Comparison of ENCODE assay signal across 13 mouse cellular contexts in the genomic region with DNA sequence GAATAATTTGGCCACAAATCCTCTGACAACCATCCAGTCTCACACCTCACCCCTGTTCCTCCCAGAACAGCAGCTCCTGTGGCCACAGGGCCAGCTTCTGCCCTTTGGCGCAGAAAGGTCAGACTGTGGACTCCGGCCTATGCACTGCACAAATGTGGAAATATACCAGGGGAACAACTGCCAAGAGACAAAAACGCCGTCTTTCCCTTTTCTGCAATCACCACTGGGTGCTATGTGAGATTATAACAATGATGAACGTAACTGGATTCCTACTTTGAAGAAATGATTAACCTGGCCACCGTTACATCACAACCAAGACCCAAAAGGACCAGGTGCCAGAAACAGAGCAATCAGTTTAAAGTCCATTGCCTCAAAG.
DNase-seq lines count a peak whose midpoint lies in the region; ATAC-seq and TF ChIP-seq lines count a peak whose summit lies in the region.
"Had no signal": no experiment of that assay in that cellular context is flagged by ENCODE, and none has a peak within 500 bp of the region (broad histone marks: within the 10 kb centered on the region; RNA-seq: fewer than 3 reads in every experiment).

No protein-coding gene starts in this region.

- no peak for TF ChIP-seq CTCF in left cerebral cortex, adult 2 months (IDR thresholded peaks at IDR 0.05)
- TF ChIP-seq CTCF in midbrain, postnatal 0 days (IDR thresholded peaks at IDR 0.05): no peak

- H3K27me3 ChIP-seq in forebrain, embryonic 16.5 days (replicated peaks; ENCODE audit: control insufficient read depth, insufficient read depth, low read length): no peaks in the 10 kb centered on the region
- H3K27me3 ChIP-seq in midbrain, postnatal 0 days (ENCODE audit: insufficient read depth, low read length): no peaks in the 10 kb centered on the region

- WGBS in forebrain, embryonic 16.5 days: 92% methylated on average over 6 of the region's 6 CpGs
- 83% methylated on average over 6 of the region's 6 CpGs for WGBS in midbrain, postnatal 0 days

- peak overlapping the region; percentile 44 for H3K4me2 ChIP-seq in forebrain, embryonic 16.5 days (ENCODE audit: low read length)
- H3K4me2 ChIP-seq in midbrain, postnatal 0 days (ENCODE audit: low read depth, low read length, poor library complexity, severe bottlenecking): peak overlapping the region; percentile 62
- H3K4me2 ChIP-seq: liver, embryonic 13.5 days had no signal

- DNase-seq in left cerebral cortex, adult 2 months (ENCODE audit: extremely low spot score in 1 of 2, low spot score in 2 of 2): no peak
- DNase-seq in left cerebral cortex, adult 9 months (ENCODE audit: low spot score in 2 of 2): no peak
- peak; percentile 89 for DNase-seq in kidney, adult 9 months
- no peak for DNase-seq in midbrain, postnatal 0 days (ENCODE audit: low spot score)
- no peak for DNase-seq in adrenal gland, postnatal 10 days
- DNase-seq in left cerebral cortex, adult 8-10 months (ENCODE audit: low spot score in 2 of 2): no peak
- no peak for DNase-seq in frontal cortex, adult 2 months (ENCODE audit: extremely low spot score in 1 of 2, low spot score in 1 of 2)
- DNase-seq: gastrocnemius, postnatal 36 days; liver, embryonic 13.5 days; lung, postnatal 4 days had no signal

- no peaks in the 10 kb centered on the region for H3K36me3 ChIP-seq in forebrain, embryonic 16.5 days (ENCODE audit: control insufficient read depth, insufficient read depth)
- H3K36me3 ChIP-seq in midbrain, postnatal 0 days (ENCODE audit: insufficient read depth, low read length): no peaks in the 10 kb centered on the region
- H3K36me3 ChIP-seq: heart, embryonic 15.5 days; liver, embryonic 13.5 days had no signal

- peak overlapping the region; percentile 51 for H3K4me3 ChIP-seq in left cerebral cortex, adult 2 months
- H3K4me3 ChIP-seq in forebrain, embryonic 16.5 days (replicated peaks; ENCODE audit: low read length): no peak overlapping the region; the same call in 1 of the 2 replicates
- peak overlapping the region; percentile 43 for H3K4me3 ChIP-seq in midbrain, postnatal 0 days (ENCODE audit: low read depth, low read length)
- H3K4me3 ChIP-seq: heart, embryonic 15.5 days; liver, embryonic 13.5 days; myocyte had no signal

- peaks cover 43% of the 10 kb centered on the region for H3K4me1 ChIP-seq in forebrain, embryonic 16.5 days (replicated peaks; ENCODE audit: control insufficient read depth, insufficient read depth, low read length)
- H3K4me1 ChIP-seq in midbrain, postnatal 0 days (ENCODE audit: insufficient read depth, low read length): peaks cover 12% of the 10 kb centered on the region

- H3K9me3 ChIP-seq in forebrain, embryonic 16.5 days (ENCODE audit: control insufficient read depth, low read length): no peaks in the 10 kb centered on the region
- H3K9me3 ChIP-seq in midbrain, postnatal 0 days (ENCODE audit: low read length): no peaks in the 10 kb centered on the region
- H3K9me3 ChIP-seq: heart, embryonic 15.5 days; liver, embryonic 13.5 days had no signal

- no peak for ATAC-seq in forebrain, embryonic 16.5 days
- no peak for ATAC-seq in midbrain, postnatal 0 days (ENCODE audit: low FRiP score)

- intact Hi-C loops in left cerebral cortex, adult 2 months (cut with DNase I): no loop called here

- peak overlapping the region; percentile 76; the same call in 1 of the 2 replicates for H3K27ac ChIP-seq in left cerebral cortex, adult 2 months
- H3K27ac ChIP-seq in forebrain, embryonic 16.5 days (ENCODE audit: low read length): no peak overlapping the region
- H3K27ac ChIP-seq in midbrain, postnatal 0 days (ENCODE audit: low read depth, low read length): peak overlapping the region; percentile 76
- H3K27ac ChIP-seq: heart, embryonic 15.5 days; liver, embryonic 13.5 days had no signal

- H3K9ac ChIP-seq in forebrain, embryonic 16.5 days (replicated peaks; ENCODE audit: low read depth, low read length): peak overlapping the region; percentile 46
- H3K9ac ChIP-seq in midbrain, postnatal 0 days (replicated peaks; ENCODE audit: low read length, poor library complexity, severe bottlenecking): peak overlapping the region; percentile 64; the same call in 1 of the 2 replicates
- H3K9ac ChIP-seq: heart, embryonic 15.5 days; liver, embryonic 13.5 days had no signal
